Mouse (Mus musculus) olfactory bulb, adult 2 months (tissue): ENCODE results near the gene Ager. TPM values are rescaled to one million over a fixed set of nuclear protein-coding genes. Genes with fewer than 3 reads are reported as not detected.

Source experiments
- H3K27ac ChIP-seq: fragments of 200-500 bp; 2 replicates; pipeline ENCODE4 v1.5.1; 2012; ENCODE audit warnings: low read depth, low read length; ENCODE audit not compliant: insufficient read depth
- H3K4me1 ChIP-seq: fragments of 200-500 bp; 2 replicates; pipeline ENCODE4 v1.6.1; 2012; ENCODE audit warnings: low read length; ENCODE audit not compliant: control insufficient read depth, insufficient read depth
- H3K4me3 ChIP-seq: fragments of 200-500 bp; 2 replicates; pipeline ENCODE4 v1.5.1; 2012; ENCODE audit warnings: mild to moderate bottlenecking, low read depth, low read length, moderate library complexity; ENCODE audit not compliant: insufficient read depth
- CTCF ChIP-seq: fragments of 200-500 bp; IDR thresholded peaks from 2 replicates; pipeline ENCODE4 v1.5.1; 2012; ENCODE audit warnings: low read depth, mild to moderate bottlenecking, low read length, moderate library complexity; ENCODE audit not compliant: insufficient read depth
- POLR2A ChIP-seq: fragments of 200-500 bp; IDR thresholded peaks from 2 replicates; pipeline ENCODE4 v1.6.1; 2012; ENCODE audit warnings: mild to moderate bottlenecking, low read depth, low read length, moderate library complexity; ENCODE audit not compliant: insufficient read depth
- WGBS: fragments of 180-500 bp; shearing (Covaris S2); methylation state at CpG from one replicate; pipeline ENCODE4 v1.1.7; 2018; 5-methylcytosine and 5-hydroxymethylcytosine counted together
- polyA plus RNA-seq: library from polyadenylated mRNA; stranded (reverse); fragments of >200 nt; gene quantifications from 2 replicates; pipeline ENCODE4 v1.2.4, GENCODE M21; 2012; ENCODE audit warnings: low replicate concordance; ENCODE audit not compliant: missing spikeins, insufficient read depth, insufficient read length

Ager gene
- polyA plus RNA-seq, 1 experiment: not detected

- 45% methylated on average over 8 of the region's 8 CpGs for WGBS
- Histone ChIP-seq H3K4me3 (no peak overlapping the region), H3K4me1 (peaks cover 4% of the 10 kb centered on the region; the same call in 1 of the 2 replicates), H3K27ac (no peak overlapping the region)
- TF ChIP-seq POLR2A (no peak), CTCF (no peak)
Measured at GRCm38 (mm10) chr17:34561200-34561599, 36.5 kb upstream of the Ager start.

- Histone ChIP-seq H3K4me1 (peaks cover 8% of the 10 kb centered on the region), H3K4me3 (no peak overlapping the region), H3K27ac (no peak overlapping the region)
- no peak for TF ChIP-seq POLR2A
- no peak for TF ChIP-seq CTCF
- 73% methylated on average over 3 of the region's 3 CpGs for WGBS
Measured at GRCm38 (mm10) chr17:34562595-34562994, 35.1 kb upstream of the Ager start.

- TF ChIP-seq POLR2A (no peak), CTCF (no peak)
- 86% methylated on average over 11 of the region's 11 CpGs for WGBS
- H3K4me3 ChIP-seq: no peak overlapping the region
- H3K4me1 ChIP-seq: peaks cover 8% of the 10 kb centered on the region
- no peak overlapping the region for H3K27ac ChIP-seq
Measured at GRCm38 (mm10) chr17:34563354-34563753, 34.3 kb upstream of the Ager start.

GRCm38 (mm10) chr17:34564003-34564421, 33.6 kb upstream of the Ager start, which contains the start of gene Notch4:
Gene Notch4, plus strand, starts transcription at chr17:34564268.
- TF ChIP-seq POLR2A (no peak), CTCF (no peak)
- WGBS: 36% methylated on average over 6 of the region's 6 CpGs
- Histone ChIP-seq H3K4me3 (no peak within 1 kb of the TSS), H3K27ac (no peak within 1 kb of the TSS), H3K4me1 (peaks cover 8% of the 10 kb centered on the region)

GRCm38 (mm10) chr17:34564796-34565195, 32.9 kb upstream of the Ager start:
- Histone ChIP-seq H3K4me3 (no peak overlapping the region), H3K4me1 (peaks cover 8% of the 10 kb centered on the region), H3K27ac (no peak overlapping the region)
- 62% methylated on average over 3 of the region's 3 CpGs for WGBS
- TF ChIP-seq CTCF (no peak), POLR2A (no peak)

- 65% methylated on average over 9 of the region's 9 CpGs for WGBS
- Histone ChIP-seq H3K4me3 (no peak overlapping the region), H3K4me1 (peaks cover 8% of the 10 kb centered on the region), H3K27ac (no peak overlapping the region)
- no peak for TF ChIP-seq POLR2A
- no peak for TF ChIP-seq CTCF
Measured at GRCm38 (mm10) chr17:34567311-34567710, 30.4 kb upstream of the Ager start.

- 80% methylated on average over 13 of the region's 13 CpGs for WGBS
- peaks cover 8% of the 10 kb centered on the region for H3K4me1 ChIP-seq
- no peak overlapping the region for H3K27ac ChIP-seq
- H3K4me3 ChIP-seq: no peak overlapping the region
- TF ChIP-seq CTCF: no peak
- TF ChIP-seq POLR2A: no peak
Measured at GRCm38 (mm10) chr17:34568421-34568820, 29.2 kb upstream of the Ager start.

GRCm38 (mm10) chr17:34569919-34570318, 27.7 kb upstream of the Ager start:
- 71% methylated on average over 4 of the region's 4 CpGs for WGBS
- TF ChIP-seq CTCF (no peak), POLR2A (no peak)
- Histone ChIP-seq H3K4me3 (no peak overlapping the region), H3K4me1 (peaks cover 4% of the 10 kb centered on the region; the same call in 1 of the 2 replicates), H3K27ac (no peak overlapping the region)

GRCm38 (mm10) chr17:34571875-34572274, 25.8 kb upstream of the Ager start:
- 17% methylated on average over 5 of the region's 5 CpGs for WGBS
- no peak overlapping the region for H3K4me3 ChIP-seq
- TF ChIP-seq CTCF (no peak), POLR2A (no peak)
- no peak overlapping the region for H3K27ac ChIP-seq
- H3K4me1 ChIP-seq: peaks cover 4% of the 10 kb centered on the region; the same call in 1 of the 2 replicates

- H3K27ac ChIP-seq: no peak overlapping the region
- no peak for TF ChIP-seq CTCF
- no peak for TF ChIP-seq POLR2A
- no peak overlapping the region for H3K4me3 ChIP-seq
- no peaks in the 10 kb centered on the region for H3K4me1 ChIP-seq
- 11% methylated on average over 15 of the region's 15 CpGs for WGBS
Measured at GRCm38 (mm10) chr17:34572361-34572760, 25.3 kb upstream of the Ager start.
